Mouse (Mus musculus) cortical plate, adult 2 months (tissue): ENCODE data around the gene Gatb. TPM values are rescaled to one million over a fixed set of nuclear protein-coding genes. Genes with fewer than 3 reads are reported as not detected.

ENCODE experiments used
- H3K27ac ChIP-seq: fragments of 200-500 bp; 2 replicates; pipeline ENCODE4 v1.5.1; 2012; ENCODE audit warnings: low read length, control low read depth, inconsistent platforms; ENCODE audit not compliant: insufficient read depth
- H3K4me1 ChIP-seq: fragments of 200-500 bp; 2 replicates; pipeline ENCODE4 v1.6.1; 2011; ENCODE audit warnings: low read length; ENCODE audit not compliant: control insufficient read depth, insufficient read depth
- H3K4me3 ChIP-seq: fragments of 200-500 bp; 2 replicates; pipeline ENCODE4 v1.5.1; 2011; ENCODE audit warnings: mild to moderate bottlenecking, low read length, control low read depth; ENCODE audit not compliant: insufficient read depth
- CTCF ChIP-seq: fragments of 200-500 bp; IDR thresholded peaks from 2 replicates; pipeline ENCODE4 v1.5.1; 2011; ENCODE audit warnings: mild to moderate bottlenecking, control low read depth, low read length; ENCODE audit not compliant: insufficient read depth; ENCODE audit errors: extremely low read depth
- POLR2A ChIP-seq: fragments of 200-500 bp; IDR thresholded peaks from 2 replicates; pipeline ENCODE4 v1.6.1; 2011; ENCODE audit warnings: mild to moderate bottlenecking, low read length, control low read depth; ENCODE audit not compliant: insufficient read depth; ENCODE audit errors: extremely low read depth
- polyA plus RNA-seq: library from polyadenylated mRNA; depleted of rRNA; stranded (reverse); fragments of >200 nt; gene quantifications from 2 replicates; pipeline ENCODE4 v1.2.3, GENCODE M21; 2012

Gene Gatb
- polyA plus RNA-seq, 1 experiment = 16.2 TPM

DNA sequence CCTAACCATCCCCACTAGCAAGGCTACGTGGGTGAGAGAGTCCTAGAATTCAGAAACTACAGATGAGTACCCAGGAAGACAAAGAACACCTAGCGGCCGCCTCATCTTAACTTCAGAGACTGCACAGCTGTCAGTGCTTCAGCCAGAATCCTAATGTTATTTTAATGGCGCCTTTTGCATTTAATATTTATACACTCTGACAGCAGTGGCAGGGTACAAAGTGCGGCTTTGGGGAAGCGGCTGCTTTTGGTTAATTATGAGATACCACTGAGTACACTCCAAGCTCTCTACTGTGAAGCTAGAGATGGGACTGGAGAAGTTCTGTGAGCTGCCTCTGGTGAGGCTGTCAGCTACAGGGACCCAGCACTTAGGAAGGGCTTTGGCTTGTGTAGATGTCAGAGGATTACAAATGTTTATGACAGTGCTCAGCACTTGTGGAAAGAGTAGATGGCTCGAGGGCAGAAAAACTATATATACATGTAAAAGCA lies 71.6 kb downstream of the Gatb start:
- Histone ChIP-seq H3K27ac (no peak overlapping the region), H3K4me3 (no peak overlapping the region), H3K4me1 (no peaks in the 10 kb centered on the region)
- TF ChIP-seq POLR2A (no peak), CTCF (no peak)

GRCm38 (mm10) chr3:85649176-85649575 lies 75.3 kb downstream of the Gatb start:
- no peak overlapping the region for H3K4me3 ChIP-seq
- H3K27ac ChIP-seq = no peak overlapping the region
- 0 out of 2 replicates have a peak, but pooled peaks cover 3% of the 10 kb centered on the region for H3K4me1 ChIP-seq
- TF ChIP-seq CTCF = no peak
- TF ChIP-seq POLR2A = no peak

DNA sequence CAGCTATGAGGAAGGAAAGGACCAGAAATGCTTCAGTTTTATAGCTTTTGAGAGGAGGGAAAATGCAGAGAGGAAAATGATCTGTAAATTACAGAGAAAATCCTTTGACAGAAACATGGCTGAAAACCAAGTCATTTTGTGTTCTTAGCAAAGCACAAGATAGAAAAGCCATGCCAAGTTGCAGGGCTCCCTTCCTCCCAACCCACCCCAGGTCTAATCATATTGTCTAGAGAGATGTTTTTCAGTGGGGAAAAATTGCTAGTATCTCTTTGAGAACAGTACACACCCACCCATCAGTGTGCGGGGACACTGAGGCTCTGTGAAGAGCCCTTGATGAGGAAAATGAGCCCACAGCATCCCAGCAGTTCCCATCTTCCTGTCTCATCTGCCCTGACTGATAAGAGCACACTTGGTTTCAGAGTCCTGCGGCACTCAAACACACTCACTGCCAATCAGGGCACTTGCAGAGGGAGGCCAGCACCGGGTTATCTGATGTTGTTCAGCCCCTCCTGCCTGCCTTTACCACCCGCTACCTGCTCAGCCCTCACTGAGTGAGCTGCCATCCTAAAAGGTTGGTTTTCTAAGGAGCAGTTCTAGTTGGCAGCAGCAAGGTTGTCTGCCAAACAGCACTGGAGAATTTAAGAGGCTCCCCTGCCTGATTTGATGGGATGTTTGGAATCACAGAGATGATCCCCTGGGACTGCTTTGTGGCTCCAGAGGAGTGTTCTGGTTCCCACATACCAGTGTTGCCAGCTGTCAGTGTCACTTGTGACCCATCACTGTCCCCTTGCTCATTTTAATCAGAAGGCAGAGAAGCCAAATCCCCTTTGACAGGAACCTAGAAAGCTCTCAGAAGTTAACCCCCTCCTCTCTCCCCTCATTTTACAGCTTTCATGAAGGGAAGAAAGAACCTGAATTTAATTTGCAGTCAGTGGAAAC lies 79.1 kb downstream of the Gatb start:
- 0 out of 2 replicates have a peak, but pooled peaks cover 3% of the 10 kb centered on the region for H3K4me1 ChIP-seq
- H3K27ac ChIP-seq = no peak overlapping the region
- TF ChIP-seq CTCF (no peak), POLR2A (no peak)
- H3K4me3 ChIP-seq = no peak overlapping the region

GRCm38 (mm10) chr3:85655538-85655937 lies 81.6 kb downstream of the Gatb start:
- no peak for TF ChIP-seq CTCF
- no peak for TF ChIP-seq POLR2A
- no peak overlapping the region for H3K4me3 ChIP-seq
- no peak overlapping the region for H3K27ac ChIP-seq
- H3K4me1 ChIP-seq = peaks cover 6% of the 10 kb centered on the region; the same call in 1 of the 2 replicates

DNA sequence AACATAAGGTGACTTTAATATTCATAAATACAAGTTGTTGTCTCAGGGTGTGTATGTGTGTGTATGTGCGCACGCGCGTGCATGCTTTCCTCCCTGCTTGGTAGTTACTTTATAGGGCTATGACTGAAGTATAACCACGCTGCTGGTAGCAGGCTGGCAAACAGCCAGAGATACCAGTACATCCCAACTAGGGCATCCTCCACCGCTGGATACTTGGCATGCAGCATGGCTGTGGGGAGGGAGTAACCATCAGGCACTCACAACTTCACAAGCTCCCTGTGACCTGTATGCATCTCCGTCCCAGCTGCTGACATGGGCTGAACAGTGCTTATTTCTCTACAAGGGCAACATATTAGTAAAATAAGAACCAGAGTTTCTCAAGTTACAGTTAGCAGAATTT lies 85.8 kb downstream of the Gatb start:
- Histone ChIP-seq H3K4me1 (peaks cover 17% of the 10 kb centered on the region), H3K4me3 (no peak overlapping the region), H3K27ac (no peak overlapping the region)
- TF ChIP-seq POLR2A (no peak), CTCF (no peak)

DNA sequence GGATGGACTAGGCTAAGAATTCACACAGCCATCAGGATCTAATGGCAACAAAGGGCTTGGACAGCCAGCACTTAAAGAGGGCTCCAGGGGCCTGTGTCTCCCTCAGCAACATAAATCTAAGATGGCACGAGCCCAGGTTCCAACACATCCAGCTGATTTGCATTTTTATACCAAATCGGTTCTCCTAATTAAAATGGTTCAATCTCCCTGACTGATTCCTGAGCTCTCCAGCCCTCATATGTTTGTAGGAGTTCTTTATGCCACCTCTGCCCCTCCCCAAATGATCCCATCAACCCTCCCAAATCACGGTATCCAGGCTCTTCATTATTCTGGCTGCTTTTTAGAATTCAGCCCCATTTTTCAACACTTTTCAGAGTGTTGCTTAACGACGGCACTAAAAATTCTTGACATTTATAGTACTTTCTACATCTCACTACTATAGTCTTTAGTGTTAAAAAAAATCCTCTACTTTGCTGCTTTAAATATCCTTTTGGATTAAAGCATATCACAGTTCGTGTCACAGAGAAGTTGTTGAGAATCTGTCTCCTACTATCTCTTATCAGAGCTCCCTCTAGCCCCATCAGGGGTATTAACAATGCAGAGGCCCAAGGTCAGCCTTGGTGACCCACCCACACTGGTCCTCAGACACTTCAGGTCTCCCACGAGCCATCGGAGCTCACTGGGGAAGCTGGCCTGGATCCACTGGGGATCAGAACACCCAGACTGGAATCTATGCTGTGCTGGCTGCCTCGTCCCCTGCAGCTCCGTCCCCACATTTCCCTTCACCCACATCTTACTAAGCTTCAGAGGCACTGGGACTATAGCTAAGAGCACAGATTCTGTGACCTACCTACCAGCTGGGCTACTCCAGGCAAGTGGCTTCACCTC lies 88.3 kb downstream of the Gatb start:
- H3K4me3 ChIP-seq = no peak overlapping the region
- TF ChIP-seq CTCF (no peak), POLR2A (no peak)
- peak overlapping the region; percentile 74 for H3K27ac ChIP-seq
- peaks cover 19% of the 10 kb centered on the region for H3K4me1 ChIP-seq

- Histone ChIP-seq H3K4me3 (no peak overlapping the region), H3K27ac (peak overlapping the region; percentile 84), H3K4me1 (peaks cover 22% of the 10 kb centered on the region)
- TF ChIP-seq POLR2A (no peak), CTCF (no peak)
These were observed 89.9 kb downstream of the Gatb start for GRCm38 (mm10) chr3:85663826-85664225.

DNA sequence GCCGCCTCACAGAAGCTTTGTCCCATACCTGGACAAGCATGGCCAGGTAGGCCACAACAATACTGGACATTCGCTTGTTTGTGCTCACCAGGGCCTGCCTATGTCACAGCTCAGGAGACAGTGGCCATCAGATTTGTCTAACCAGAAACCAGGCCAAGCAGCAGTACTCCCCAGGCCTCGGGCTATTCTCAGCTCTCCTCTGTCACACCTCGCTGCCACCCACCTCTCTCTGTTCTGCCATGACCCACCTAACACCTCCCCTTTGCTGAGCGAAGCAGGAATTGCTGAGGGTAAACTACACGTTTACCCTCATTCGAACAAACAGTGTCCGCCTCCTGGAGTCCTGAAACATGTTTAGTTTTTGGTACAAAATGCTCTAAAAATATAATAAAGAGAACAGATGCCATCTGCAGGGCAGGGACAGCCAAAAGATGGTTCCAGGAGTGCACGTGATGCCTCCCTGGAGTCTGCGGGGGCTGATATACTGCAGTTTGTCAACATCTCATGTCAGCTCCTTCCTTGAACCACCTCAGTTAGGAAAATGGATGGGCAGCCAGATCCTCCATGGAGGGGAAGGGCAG lies 90.8 kb downstream of the Gatb start:
- Histone ChIP-seq H3K4me1 (peaks cover 20% of the 10 kb centered on the region), H3K4me3 (no peak overlapping the region), H3K27ac (peak overlapping the region; percentile 84)
- TF ChIP-seq POLR2A = no peak
- no peak for TF ChIP-seq CTCF

DNA sequence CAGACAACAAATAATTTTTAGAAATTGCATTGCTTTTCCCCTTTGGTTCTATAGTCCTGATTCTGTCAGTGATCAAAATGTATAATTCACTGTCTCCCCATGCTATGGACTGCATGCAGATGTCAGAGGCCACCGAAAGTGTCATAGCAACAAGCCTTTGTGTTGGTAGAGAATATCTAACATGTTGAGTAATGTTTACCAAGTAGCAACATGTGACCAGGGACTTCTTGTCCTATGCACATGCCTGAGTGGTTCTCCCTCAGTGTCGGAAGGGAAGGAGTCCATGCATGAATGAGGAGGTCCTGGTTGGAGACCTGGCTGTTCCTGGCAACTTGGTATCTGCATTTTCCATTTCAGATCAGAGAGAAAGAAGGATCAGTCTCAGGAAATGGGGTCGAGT lies 92.2 kb downstream of the Gatb start:
- Histone ChIP-seq H3K4me3 (no peak overlapping the region), H3K4me1 (peaks cover 19% of the 10 kb centered on the region), H3K27ac (no peak overlapping the region)
- no peak for TF ChIP-seq POLR2A
- TF ChIP-seq CTCF = no peak
